Mouse (Mus musculus): ENCODE measurements at regions not wholly inside any gene's neighbourhood (a gene's known extent, or its start where the extent isn't known, plus 50 kb on each side); places are given as distances from the start of the nearest gene placed in this dataset.

GRCm38 (mm10) chr9:101401416-101401815, 149.8 kb upstream of the Ppp2r3a start:
- DNase-seq (ENCODE audit: low spot score in 2 of 2): no peak

GRCm38 (mm10) chr9:101398858-101399257, 147.3 kb upstream of the Ppp2r3a start:
- no peak for DNase-seq (ENCODE audit: low spot score in 2 of 2)

- no peak for DNase-seq (ENCODE audit: low spot score in 2 of 2)
Measured at GRCm38 (mm10) chr9:101369380-101369779, 117.8 kb upstream of the Ppp2r3a start.

GRCm38 (mm10) chr9:101356607-101357006, 105.0 kb upstream of the Ppp2r3a start:
- no peak for DNase-seq (ENCODE audit: low spot score in 2 of 2)

DNA sequence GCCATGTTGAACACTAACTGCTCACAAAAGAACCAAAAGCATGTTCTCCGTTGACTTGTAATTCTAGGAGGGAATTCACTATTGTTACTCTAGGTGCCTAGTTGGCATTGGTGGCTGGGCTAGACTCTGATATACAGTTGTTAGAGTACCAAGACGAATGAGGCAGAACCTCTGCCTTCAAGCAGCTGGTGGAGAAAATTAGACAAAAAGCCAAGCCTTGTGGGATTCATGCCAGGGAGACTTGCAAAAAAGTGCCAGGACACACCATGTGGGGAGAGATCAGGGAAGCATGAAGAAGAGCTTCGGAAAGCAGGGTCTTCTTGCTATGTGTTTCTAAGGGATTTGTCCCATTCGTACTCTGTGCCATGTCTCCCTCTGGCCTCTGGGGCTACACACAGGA, 97.2 kb upstream of the Ppp2r3a start:
- DNase-seq (ENCODE audit: low spot score in 2 of 2): no peak

DNA sequence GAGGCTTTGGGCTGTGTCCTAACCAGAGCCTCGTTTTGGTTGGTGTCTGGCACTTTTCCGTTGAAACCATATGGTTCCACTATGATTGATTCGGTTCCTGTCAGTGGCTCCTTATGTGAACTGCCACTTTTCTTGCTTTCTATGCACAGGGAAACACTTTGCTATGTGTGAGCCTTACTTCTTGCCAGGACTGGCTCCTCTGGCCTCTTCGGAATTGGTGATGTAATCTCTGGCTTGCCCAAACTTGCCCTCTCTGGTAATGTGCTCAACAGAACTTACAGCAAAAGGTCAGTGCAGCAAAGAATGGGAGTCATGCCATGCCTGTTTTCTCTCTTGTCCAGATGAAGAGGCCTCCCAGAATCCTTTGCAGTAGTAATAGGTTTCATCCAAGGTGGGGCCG, 91.3 kb upstream of the Ppp2r3a start:
- DNase-seq (ENCODE audit: low spot score in 2 of 2): peak in 1 of 2 experiments; percentile 11

- no peak for DNase-seq (ENCODE audit: low spot score in 2 of 2)
Measured at GRCm38 (mm10) chr9:101340796-101341465, 89.3 kb upstream of the Ppp2r3a start.

DNA sequence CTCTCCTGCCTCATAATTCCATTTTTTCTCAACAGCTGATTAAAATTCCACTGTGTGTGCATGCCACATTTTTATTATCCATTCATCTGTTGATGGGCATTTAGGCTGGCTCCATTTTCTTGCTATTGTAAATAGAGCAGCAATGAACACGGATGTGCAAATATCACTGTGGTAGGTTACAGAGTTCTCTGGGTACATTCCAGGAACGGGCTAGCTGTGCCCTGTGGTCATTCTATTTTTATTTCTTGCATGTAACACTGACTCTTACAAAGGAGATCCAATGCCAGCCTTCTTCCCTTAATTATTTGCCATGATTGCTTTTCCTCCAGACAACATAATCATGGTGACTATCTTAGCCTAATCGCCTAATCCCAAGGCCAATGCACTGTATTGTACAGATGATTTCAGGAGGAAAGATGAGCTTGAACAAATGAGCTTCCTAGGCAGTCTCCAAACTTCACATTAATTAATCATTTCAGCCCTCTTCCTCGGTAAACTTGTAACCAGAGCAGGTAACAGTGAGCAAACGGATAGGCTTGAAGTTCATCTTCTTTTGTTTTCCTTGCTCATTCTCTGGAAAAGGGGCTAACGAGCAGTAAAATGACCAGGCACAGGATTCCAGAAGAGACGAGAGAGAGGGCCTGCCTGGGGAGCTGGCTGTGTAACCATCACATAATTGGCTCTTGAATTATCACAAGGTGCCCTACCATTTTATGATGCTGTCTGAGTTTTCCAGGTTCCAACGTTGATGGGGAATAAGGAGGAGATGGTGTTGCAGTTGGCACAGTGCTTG, 77.6 kb upstream of the Ppp2r3a start:
- no peak for DNase-seq (ENCODE audit: low spot score in 2 of 2)

GRCm38 (mm10) chr9:101326961-101327360, 75.4 kb upstream of the Ppp2r3a start:
- no peak for DNase-seq (ENCODE audit: low spot score in 2 of 2)

DNA sequence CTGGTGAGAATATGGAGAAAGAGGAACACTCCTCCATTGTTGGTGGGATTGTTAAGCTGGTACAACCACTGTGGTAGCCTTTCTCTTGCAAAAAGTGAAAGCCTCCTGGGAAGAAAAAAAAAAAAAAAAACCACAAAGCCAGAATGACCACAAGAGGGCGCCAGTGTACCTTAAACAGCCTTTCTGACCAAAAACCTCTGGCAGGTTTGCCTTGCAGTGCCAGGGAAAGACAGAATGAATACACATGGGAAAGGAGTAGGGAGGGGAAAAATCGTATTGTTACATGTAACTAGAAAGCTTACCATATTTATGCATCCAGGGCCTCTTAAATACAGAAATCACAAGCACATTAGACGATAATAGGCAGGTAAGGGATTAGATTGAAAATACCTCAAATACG, 62.4 kb upstream of the Ppp2r3a start:
- peak; percentile 45 to 61 for DNase-seq (ENCODE audit: low spot score in 2 of 2)

- no peak for DNase-seq (ENCODE audit: low spot score in 2 of 2)
Measured at GRCm38 (mm10) chr9:101306408-101306935, 54.9 kb upstream of the Ppp2r3a start.

- DNase-seq (ENCODE audit: low spot score in 2 of 2): no peak
Measured at GRCm38 (mm10) chr9:101305730-101306129, 54.1 kb upstream of the Ppp2r3a start.
